Mouse (Mus musculus) layer of hippocampus, adult 18-20 months (tissue): ENCODE results near the gene Atp11a. TPM values are rescaled to one million over a fixed set of nuclear protein-coding genes. Genes with fewer than 3 reads are reported as not detected.

Experiments
- DNase-seq, 2 experiments: peaks; one replicate each; pipeline ENCODE4 v3.0.0; 2022; ENCODE audit warnings: low spot score in 2 of 2
- total RNA-seq, 2 experiments: library from RNA; stranded (reverse); gene quantifications; 2 replicates each; pipeline ENCODE4 v1.2.3; 2021

The Atp11a gene
- total RNA-seq, 2 experiments from 2014 or later: 58.9 to 59.9 TPM

DNA sequence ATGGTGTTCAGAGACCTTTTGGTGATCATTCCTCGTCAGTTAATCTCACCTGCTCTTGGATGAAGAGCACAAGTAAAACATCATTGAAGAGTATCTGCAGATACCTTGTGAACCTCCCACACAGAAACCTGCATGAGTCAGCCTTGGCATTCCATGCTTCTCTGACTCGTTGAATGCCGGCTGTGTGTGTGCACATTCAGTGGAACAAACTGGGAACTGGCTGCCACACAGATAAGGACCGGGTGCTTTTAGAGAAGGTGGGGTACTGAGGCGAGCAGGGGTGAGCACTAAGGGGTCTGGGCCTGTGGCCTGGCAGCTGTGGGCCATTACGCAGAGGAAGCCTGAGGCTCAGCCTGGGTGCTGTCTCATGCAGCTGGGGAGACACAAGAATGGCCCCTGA is 11.9 kb downstream of the Atp11a start:
- DNase-seq: peak in 1 of 2 experiments; percentile 41

DNA sequence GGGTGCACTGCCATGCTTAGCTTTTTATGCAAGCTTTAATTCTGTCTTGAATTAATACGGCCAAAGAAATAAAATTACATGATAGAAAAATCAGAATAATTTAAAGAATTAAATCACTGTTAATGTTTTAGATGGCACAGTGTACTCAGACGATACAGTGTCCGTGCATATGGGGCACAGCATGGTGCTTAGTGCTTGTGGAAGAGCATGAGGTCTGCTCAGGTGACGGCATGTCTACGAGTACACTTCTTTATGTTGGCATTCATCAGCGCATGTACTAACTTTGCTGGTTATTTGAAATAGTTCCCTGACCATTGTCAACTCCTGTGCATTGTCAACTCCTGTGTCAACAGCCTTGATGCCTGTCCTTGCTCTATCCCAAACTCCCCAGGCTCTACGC is 12.5 kb downstream of the Atp11a start:
- DNase-seq: no peak

DNA sequence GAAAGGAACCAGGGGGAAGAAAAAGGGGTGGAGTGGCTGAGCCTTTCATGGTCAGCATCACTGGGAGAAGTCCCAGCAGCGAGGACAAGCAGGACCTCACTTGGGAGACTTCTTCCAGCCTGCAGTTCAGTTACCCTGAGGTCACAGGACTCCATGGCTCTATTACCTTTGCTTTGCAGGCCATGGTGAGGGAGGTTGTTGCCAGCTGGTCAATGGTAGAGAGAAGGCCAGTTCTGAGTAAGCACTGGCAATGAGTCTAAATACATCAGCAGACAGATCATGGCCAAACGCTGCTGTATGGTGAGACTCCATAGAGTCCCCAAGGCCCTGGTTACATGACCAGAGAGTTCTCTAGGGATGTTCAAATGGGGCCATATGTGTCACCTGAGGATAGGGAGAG is 15.5 kb downstream of the Atp11a start:
- DNase-seq: no peak

DNA sequence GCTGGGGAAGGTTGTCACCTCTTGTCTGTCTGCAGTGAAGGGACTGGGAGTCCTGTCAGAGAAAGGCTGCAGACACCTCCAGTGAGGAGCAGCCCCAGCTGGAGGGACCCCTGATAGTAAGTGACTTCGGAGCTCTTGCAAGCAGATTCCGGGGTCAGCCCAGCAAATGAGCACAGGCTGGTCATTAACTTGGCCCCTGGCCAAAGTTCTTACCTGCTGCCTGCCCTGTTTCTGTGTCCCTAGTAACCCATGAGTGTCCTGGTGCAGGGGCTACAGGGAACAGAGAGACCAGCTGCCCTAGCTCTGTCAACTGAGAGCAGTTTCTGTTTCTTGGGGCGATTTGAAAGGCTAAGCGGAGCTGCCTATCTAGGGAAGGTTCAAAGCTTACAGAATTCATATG is 17.1 kb downstream of the Atp11a start:
- DNase-seq: no peak

DNA sequence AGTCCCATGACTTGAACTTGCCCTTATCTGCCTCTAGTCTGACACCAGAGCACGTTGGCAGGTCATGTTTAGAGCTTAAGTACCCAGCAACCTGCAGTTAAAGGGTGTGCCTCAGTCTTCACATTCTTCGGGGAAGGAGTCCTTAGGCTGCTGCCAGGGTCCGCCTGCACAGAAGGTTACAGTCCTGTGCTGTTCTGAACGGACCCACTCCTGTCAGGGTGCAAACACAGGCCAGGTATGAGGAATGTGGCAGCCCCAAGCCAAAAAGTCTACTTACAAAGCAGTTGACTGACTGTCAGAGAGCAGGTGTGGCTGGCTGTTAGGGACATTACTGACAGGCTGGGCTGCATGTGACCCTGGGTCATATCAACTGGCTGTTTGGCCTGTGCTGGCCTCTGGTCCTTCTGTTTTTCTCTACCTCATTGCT is 18.1 kb downstream of the Atp11a start:
- no peak for DNase-seq

DNA sequence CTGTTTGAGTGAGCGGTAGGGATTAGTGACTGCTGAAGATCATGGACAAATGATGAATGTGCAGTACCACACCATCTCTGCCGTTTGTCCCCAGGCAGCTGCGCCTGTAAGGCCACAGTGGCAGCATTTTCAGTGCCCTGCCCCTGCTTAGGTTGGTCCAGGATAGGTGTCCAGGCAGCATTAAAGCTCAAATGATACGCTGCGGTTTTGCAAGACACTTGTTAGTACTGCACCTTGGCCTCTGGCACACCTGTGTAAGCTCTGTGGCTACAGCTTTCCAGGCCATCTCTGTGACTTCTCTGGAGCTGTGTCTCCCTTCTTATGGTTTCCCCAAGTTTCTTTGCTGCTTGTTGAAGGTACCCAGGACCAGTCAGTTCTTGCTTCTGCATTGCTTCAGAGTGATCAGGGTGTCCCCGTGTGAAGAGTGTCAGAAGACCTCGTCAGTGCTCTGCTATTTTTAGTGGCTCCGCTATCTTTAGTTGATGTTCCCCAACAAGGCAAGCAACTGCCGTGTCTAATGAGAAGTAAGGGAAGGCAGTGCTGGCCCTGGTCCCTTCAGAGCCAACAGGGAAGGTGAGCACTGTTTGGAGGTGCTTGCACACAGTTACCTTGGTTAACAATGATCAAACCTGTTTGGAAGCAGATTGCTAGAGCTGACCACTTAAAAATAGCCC is 18.6 kb downstream of the Atp11a start:
- DNase-seq: no peak

DNA sequence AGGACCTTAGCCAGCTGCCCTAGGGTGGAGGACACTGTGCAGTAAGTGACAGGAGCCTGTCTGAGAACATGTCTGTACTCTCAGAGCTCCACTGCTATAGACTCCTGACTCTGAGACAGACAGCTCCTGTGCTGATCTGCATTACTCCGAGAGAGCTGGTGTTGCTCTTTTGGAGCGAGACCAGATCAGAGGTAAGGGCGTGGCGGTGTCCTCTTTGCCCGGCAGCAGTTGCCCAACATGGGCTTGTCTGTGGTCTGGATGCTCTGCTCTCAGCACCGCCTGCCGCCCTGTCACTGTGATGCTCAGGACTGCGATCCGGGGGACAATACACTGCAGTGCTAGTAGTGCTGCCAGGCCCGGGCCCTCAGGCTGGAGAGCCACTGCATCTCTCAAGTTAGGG is 19.4 kb downstream of the Atp11a start:
- DNase-seq: no peak

DNA sequence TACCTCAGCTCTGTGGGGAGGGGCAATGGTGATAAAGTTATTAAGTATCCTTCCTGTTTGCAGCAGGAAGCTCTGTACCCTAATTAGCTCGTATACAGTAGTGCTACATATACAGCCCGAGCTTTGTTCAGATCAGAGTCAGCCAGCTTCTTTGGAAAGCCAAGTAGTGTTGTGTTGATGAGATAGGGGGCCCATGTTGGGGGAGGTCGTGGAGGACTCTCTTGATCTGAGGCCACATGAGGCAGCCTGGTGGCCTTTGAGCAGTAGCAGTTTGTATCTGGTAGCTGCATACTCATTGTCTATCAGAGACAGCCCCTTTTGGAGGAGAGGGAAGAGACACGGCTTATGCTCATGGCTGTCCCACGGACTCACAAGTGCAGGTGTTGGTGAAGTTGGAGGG is 20.4 kb downstream of the Atp11a start:
- no peak for DNase-seq

DNA sequence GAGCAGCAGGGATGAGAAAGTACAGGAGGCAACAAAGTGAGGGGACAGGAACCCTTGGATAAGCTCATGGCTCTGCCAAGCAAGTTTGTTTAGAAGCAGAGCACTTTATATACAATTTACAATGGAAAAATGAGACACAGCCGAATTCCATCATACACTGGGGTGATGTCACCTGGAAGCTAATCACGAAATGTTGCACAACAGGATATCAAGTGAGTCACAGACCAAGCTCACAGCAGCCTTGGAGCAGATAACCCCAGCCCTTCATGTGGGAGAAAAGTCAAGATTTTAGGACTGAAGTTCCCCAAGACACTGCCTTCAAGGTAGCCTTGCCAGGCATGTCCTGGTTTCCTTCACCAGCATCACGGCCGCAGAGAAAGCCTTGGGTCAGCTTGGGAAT is 22.7 kb downstream of the Atp11a start:
- DNase-seq: no peak

DNA sequence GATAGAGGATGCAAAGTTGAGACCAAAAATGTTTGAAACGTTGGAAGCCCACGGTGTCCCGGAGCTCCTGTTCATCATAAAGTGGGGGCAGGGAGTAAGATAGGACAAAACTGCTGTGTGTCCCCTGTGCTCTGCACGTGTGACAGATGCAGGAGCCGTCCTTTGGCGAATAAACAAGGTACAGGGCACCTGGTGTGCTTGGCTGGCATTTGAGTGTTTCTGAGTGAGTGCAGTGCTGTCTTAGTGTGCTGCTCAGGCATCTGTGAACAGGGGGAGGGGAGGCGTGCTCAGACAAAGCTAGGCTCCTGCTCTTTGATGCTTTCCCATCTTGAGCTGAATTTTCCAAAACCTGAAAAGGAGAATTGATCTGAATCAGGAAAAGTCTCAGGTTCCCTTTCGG is 28.7 kb downstream of the Atp11a start:
- peak in 1 of 2 experiments; percentile 29 for DNase-seq

DNA sequence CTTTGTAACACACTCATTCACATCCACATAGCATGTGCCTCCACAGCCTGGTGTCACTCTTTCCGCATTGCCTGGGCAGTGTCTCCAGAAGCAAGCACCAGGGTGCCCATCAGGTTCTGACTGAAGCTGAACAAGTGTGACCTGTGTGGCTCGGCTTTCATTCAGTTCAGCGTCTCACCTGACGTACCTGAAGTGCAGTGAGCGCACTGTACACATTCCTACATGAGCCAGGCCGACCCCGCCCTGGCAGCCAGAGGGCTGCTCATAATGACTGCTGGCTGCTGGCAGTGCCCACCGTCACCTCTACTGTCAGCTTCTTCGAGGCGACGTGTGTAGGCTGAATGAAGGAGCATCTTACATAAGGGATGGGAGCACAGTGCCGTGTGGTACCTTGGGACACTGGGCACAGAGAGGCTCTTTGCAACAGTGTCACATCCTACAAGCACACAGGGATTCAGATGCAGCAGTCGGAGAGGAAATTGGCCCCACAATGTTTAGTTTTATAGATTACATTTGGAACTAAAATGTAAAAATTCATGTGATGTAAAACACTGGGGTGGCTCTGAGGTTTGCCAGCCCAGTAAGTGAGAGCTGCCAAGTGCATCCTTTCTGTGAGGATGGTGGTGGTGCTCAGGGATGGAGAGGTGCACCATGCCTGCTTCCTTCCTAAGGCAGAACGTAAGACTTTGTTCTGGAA is 29.6 kb downstream of the Atp11a start:
- DNase-seq: no peak

DNA sequence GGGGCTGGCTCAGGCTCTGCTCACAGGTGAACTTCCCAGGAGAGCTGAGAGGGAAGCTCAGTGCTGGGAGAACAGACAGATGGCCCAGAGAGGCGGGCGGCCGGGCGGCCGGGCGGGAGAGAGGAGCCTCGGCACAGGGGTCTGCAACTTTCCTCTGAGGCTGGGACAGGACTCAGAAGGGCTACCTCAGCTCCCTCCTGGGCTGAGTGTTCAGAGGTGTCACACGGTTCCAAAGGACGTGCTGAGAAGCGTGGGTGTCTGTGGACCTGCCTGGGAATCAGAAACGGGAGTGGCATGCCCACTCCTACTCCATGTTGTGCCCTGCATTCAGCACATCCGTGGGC is 30.1 kb downstream of the Atp11a start:
- no peak for DNase-seq

DNA sequence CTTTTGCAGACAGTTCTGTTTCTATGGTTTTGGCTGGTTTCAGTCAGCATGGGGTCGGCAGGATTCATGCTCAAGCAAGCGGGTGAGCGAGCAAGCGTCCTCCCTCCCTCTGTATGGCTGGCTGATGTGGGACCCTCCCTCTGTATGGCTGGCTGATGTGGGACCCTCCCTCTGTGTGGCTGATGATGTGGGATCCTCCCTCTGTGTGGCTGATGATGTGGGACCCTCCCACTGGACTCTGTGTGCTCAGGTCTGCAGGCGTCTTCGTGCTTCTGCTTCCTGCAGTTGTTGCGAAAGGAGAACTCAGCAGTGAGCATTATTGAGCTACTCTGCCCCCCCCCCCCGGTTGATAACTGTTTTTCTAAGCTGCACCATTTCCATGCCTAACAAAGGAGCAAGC is 30.6 kb downstream of the Atp11a start:
- DNase-seq: no peak

DNA sequence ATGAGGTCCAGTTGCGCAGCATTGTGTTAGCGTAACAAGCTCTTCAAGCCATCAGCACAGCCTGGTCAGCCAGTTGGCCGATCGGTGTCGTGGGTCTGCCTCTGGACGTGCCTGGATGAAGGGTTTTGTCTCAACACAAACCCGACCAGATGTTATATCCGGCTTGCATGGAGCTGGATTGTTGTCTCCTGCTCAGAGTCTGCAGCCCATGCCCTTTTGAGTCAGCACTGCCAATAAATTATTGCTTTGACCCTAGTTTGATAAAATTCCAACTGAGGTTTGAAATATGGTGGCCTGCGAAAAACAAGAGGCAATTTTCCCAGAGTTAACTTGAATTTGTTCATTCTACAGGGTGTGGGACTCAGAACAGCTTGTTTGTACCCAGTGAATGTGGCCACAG is 31.9 kb downstream of the Atp11a start:
- no peak for DNase-seq

DNA sequence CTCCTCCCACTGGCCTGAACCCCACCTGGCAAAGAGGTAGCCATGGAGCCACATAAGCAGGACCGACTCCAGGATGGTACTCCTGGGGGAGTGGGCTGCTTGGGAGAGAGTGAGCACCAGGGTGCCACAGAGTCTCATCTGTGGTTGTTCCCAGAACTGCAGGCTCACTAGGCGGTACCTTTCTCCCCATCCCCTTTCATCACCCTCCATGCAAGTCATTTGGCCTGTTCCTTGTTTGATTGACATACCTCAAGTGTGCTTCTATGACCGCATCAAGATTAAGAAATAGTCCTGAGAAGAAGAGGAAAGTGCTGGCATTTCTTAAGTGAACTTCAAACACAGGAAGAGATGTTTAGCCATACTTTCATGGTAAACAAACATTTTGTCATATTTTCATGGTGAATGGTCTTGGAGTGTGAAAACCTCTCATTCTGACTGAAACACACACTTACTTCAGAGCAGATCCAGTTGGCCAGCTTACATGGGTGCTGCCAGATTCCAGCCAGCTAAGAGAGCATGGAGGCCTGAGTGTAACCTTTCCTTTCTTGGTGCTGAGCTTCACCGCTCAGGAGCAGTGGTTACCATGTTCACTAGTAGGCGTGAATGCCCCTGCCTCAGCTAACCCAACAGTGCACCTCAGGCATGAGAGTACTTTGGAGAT is 38.3 kb downstream of the Atp11a start:
- no peak for DNase-seq

DNA sequence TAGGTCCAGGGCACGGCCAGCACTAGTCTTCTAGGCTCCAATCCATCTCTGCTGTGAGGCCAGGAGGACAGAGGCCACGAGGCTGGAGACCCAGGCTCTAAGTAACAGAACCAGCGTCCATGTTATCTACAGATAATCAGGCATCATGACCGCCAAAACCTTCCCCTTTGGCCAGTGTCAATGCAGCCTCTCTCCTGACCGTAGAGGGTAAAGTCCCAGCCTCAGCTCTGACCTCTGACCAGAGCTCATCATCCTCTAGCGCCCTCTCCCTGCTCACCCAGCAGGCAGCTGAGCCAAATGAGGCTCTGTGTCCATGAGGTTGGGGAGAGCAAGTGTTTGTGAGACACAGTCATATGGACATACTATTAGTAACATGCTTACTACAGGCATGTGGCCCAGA is 42.3 kb downstream of the Atp11a start:
- DNase-seq: no peak

DNA sequence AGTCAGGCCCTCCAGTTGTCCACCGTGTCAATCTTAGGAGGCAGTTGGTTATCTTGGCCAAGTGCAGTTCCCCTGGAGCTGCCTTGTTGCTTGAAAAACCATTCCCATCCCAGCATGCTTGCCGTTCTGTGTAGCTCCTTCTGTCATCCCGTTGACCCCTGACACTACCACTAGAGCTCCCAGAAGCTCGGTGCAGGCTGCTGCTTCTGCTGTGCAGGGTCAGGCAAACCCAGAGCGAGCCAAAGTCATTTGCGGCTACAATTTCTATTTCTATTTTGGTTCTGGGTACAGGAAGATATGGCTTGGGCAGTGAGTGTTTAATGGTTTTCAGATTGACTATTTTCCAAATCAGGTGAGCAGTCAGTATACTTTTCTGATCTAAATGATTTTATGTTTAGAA is 43.0 kb downstream of the Atp11a start:
- no peak for DNase-seq

DNA sequence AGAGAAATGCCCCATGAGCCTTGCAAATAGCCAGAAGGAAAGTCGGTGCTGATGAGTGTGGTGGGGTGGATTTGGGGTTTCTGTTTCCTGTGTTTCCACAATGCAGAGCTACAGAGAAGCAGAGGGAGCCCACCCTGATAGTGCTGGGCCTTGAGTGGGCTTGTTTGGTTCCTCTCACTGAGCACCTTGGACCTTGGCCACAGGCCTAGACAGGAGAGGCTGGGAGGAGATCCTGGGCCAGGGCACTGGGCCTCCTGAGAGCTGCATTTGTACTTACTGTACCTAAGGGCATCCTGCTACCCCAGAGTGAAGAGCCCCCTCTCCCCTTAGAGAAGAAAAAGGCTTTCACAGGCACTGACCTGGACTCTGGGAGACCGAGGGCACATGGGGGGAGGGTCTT is 43.4 kb downstream of the Atp11a start:
- DNase-seq: no peak

DNA sequence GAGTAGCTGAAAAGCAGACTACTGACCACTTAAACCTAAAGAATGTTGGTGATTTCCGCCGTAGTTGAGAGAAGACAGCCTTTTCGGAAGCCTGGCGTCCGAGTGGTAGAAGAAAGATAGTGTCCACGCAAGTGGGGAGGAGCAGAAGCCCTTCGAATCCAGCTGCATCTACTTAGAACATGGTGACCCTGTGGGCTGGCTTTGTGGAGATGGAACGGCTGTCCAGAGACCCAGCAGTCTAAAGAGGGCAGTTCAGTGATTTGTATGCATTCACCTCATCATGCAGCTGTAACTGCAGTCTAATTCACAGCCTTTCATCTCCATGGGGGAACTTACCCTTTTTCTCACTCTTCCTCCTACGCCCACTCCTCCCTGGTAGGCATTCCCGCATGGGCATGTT is 44.8 kb downstream of the Atp11a start:
- DNase-seq: no peak

DNA sequence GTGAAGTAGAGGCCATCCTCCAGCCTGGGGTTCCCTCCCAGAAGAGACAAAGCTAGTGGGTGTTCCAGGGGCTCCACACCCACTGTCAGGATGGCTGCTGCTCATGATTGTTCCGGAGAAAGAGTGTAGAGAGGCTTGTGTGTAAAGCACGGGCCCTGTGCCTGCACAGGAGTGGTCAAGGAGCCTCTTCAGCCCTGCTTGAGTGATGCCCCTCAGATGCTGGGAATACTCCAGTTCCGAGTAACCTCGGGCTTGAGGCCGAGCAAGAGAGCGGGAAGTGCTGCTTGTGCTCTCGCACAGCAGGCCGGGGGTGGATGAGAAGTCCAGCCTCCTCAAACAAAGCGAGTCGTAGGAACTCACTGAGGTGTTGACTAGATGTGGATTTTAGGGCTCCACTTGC is 46.3 kb downstream of the Atp11a start:
- no peak for DNase-seq

DNA sequence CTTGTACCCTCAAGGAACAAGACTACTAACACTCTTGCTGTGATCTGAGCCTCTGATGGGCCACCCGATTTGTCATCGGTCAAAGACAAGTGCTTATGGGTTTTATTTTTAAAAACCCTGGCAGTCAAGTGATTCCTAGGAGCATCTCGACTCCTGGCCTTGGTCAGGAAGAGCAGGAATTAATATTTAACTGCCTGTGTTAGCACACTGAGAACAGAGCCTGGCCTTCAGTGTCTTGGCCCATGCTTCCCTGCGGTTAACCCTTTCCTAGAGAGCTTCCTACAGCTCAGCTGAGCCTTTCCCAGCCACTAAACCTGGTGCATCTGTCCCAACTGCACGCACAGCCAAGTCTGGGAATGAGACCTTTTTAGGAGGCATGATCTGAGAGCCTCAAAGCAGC is 48.1 kb downstream of the Atp11a start:
- no peak for DNase-seq

DNA sequence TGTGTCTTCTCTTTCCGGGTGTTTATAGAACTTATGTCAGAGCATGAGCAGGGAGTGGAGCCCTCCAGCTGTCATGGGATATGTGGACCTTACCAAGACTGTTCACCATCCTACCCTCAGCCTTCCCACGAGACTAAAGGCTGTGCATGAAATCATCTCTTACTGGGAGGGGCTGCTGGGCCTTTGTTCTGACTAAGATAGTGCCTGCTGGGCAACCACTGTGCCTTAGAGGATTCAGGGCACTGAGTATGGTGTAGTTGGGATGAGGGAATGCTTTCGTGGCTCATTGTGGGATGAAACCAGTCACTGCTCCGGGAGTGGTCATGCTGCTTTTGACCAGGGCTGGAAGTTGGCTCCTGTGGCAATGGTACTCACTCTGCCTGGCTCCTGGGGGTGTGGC is 48.8 kb downstream of the Atp11a start:
- DNase-seq: no peak

DNA sequence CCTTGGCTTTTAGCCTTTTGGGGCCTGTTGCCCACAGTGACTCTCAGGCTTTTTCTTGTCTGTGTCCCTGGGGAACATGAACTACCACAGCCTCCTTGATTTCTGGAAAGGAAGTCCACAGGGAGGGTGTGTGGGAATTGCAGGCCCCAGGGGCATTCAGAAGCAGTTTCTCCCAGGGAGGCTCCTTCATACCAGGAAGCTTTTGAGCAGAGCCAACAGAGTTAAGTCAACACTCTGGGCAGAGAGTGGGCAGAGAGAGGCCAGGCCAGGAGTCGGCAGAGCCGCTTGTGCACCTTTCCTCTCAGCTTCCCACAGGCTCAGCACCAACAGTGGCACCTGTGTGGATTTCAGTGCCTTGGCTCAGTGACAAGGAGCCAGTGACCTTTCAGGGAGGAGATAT is 51.2 kb downstream of the Atp11a start:
- no peak for DNase-seq
